18 mouse cellular contexts compared by ENCODE assay signal in the genomic region with DNA sequence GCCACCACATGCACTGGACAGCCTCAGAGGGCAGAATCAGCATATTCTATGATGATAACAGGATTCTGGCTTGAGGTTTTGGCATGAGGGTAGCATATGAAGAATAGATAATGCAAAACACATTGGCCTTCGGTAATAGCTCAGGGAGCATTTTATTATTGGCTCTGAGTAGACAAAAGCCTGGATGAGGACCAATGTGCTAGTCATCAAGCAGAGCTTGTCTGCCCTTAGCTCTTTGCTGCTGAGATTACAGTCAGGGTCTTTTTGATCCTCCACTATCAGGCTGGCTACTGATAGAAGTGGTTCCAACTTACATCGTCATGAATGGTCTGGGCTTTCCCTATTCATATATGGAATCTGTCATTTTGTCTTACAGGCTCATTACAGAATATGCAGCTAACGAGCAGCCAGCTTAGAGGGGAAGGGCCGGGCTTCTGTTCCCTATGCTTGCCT. TPM values are rescaled to one million over a fixed set of nuclear protein-coding genes. Genes with fewer than 3 reads are reported as not detected.
DNase-seq lines count a peak whose midpoint lies in the region; ATAC-seq and TF ChIP-seq lines count a peak whose summit lies in the region.
"Had no signal": no experiment of that assay in that cellular context is flagged by ENCODE, and none has a peak within 500 bp of the region (broad histone marks: within the 10 kb centered on the region; RNA-seq: fewer than 3 reads in every experiment).

No protein-coding gene starts in this region.

- WGBS in lung, embryonic 15.5 days = 45% methylated on average over 4 of the region's 4 CpGs
- WGBS in limb, embryonic 14.5 days = 53% methylated on average over 4 of the region's 4 CpGs

- H3K4me3 ChIP-seq in lung, embryonic 15.5 days = no peak overlapping the region
- no peak overlapping the region for H3K4me3 ChIP-seq in limb, embryonic 14.5 days (replicated peaks; ENCODE audit: low read length)
- H3K4me3 ChIP-seq: intestine, embryonic 15.5 days; megakaryocyte, embryonic 14.5 days; myocyte had no signal

- TF ChIP-seq POLR2A in limb, embryonic 14.5 days (IDR thresholded peaks at IDR 0.05; ENCODE audit: borderline replicate concordance, extremely low read depth, insufficient read depth, insufficient read length) = no peak

- H3K9me3 ChIP-seq in lung, embryonic 15.5 days = no peaks in the 10 kb centered on the region
- no peaks in the 10 kb centered on the region for H3K9me3 ChIP-seq in limb, embryonic 14.5 days (ENCODE audit: control insufficient read depth, low read length)
- H3K9me3 ChIP-seq: intestine, embryonic 15.5 days had no signal

- no peak overlapping the region for H3K4me2 ChIP-seq in lung, embryonic 15.5 days
- H3K4me2 ChIP-seq in limb, embryonic 14.5 days (replicated peaks; ENCODE audit: low read depth, low read length, severe bottlenecking) = no peak overlapping the region
- H3K4me2 ChIP-seq: intestine, embryonic 15.5 days had no signal

- H3K4me1 ChIP-seq in lung, embryonic 15.5 days = no peaks in the 10 kb centered on the region
- H3K4me1 ChIP-seq in limb, embryonic 14.5 days (ENCODE audit: control insufficient read depth, insufficient read depth, low read length) = no peaks in the 10 kb centered on the region
- H3K4me1 ChIP-seq: intestine, embryonic 15.5 days; megakaryocyte, embryonic 14.5 days had no signal

- no peak overlapping the region for H3K27ac ChIP-seq in lung, embryonic 15.5 days
- H3K27ac ChIP-seq in limb, embryonic 14.5 days (replicated peaks; ENCODE audit: low read depth, low read length) = no peak overlapping the region
- H3K27ac ChIP-seq: intestine, embryonic 15.5 days had no signal

- peak; percentile 29 for DNase-seq in gastrocnemius, adult 18-20 months (ENCODE audit: low spot score)
- no peak for DNase-seq in gastrocnemius, postnatal 25 days
- no peak for DNase-seq in lung, postnatal 10 days
- peak; percentile 22 for DNase-seq in fibroblast of lung, adult 2 months (ENCODE audit: low read depth)
- peak; percentile 89 for DNase-seq in limb, embryonic 14.5 days (ENCODE audit: low spot score)
- no peak for DNase-seq in neural tube, embryonic 10.5 days (ENCODE audit: extremely low spot score, low spot score)
- no peak for DNase-seq in gastrocnemius, postnatal 10 days
- DNase-seq: adrenal gland, postnatal 36 days; kidney, postnatal 25 days; left cerebral cortex, postnatal 4 days; liver, postnatal 0 days; right cerebral cortex, postnatal 14 days had no signal

- ATAC-seq in lung, embryonic 15.5 days (ENCODE audit: borderline replicate concordance, extremely low read depth, low FRiP score, low TSS enrichment) = peak; percentile 59
- no peak for ATAC-seq in limb, embryonic 14.5 days (ENCODE audit: low FRiP score, low read depth)
- ATAC-seq: intestine, embryonic 15.5 days; liver, postnatal 0 days had no signal

- no peak overlapping the region for H3K9ac ChIP-seq in lung, embryonic 15.5 days
- H3K9ac ChIP-seq in limb, embryonic 14.5 days (ENCODE audit: low read depth, low read length, severe bottlenecking) = no peak overlapping the region
- H3K9ac ChIP-seq: intestine, embryonic 15.5 days; liver, postnatal 0 days had no signal

- no peaks in the 10 kb centered on the region for H3K36me3 ChIP-seq in lung, embryonic 15.5 days
- H3K36me3 ChIP-seq in limb, embryonic 14.5 days (ENCODE audit: control insufficient read depth, insufficient read depth, low read length) = no peaks in the 10 kb centered on the region
- H3K36me3 ChIP-seq: intestine, embryonic 15.5 days had no signal

- no peaks in the 10 kb centered on the region for H3K27me3 ChIP-seq in lung, embryonic 15.5 days
- no peaks in the 10 kb centered on the region for H3K27me3 ChIP-seq in limb, embryonic 14.5 days (ENCODE audit: control insufficient read depth, insufficient read depth, low read length)
- H3K27me3 ChIP-seq: intestine, embryonic 15.5 days; megakaryocyte, embryonic 14.5 days had no signal

RNA-seq across cellular contexts. Expression of a gene that starts 52.3 kb away (rescaled TPM):
- under 1 TPM; 0.09 to 0.21 TPM for total RNA-seq in gastrocnemius, adult 18-20 months (2021)
- total RNA-seq in gastrocnemius, postnatal 25 days (2021) = under 1 TPM in 1 of 2 experiments, not detected in 1; 0.08 TPM
- 0.06 and 0.14 TPM in 2 replicates for polyA plus RNA-seq in lung, embryonic 15.5 days (2015; fragmentation: Nextera tagmentation; extraction: Ambion mirVana)
- polyA plus RNA-seq in limb, embryonic 14.5 days (2012; rRNA removed) = 0.58 and 0.72 TPM in 2 replicates
- 0.33 and 1.1 TPM in 2 replicates for polyA plus RNA-seq in limb, embryonic 14.5 days (2014; fragmentation: Nextera tagmentation; extraction: Ambion mirVana)
- under 1 TPM; 0.18 to 0.19 TPM for total RNA-seq in gastrocnemius, postnatal 10 days (2021)
- total RNA-seq: common myeloid progenitor, adult 5-6 weeks; MEL had no signal
- polyA plus RNA-seq: myocyte had no signal

Comparison
In these comparisons a context has a peak if more than half of its experiments do, and no peak if none do; other contexts are left out.
1. DNase-seq: peak in gastrocnemius, adult 18-20 months (single experiment), fibroblast of lung, adult 2 months (single experiment) and limb, embryonic 14.5 days (single experiment); none in gastrocnemius, postnatal 25 days (single experiment), lung, postnatal 10 days (single experiment), neural tube, embryonic 10.5 days (single experiment) and gastrocnemius, postnatal 10 days (single experiment).